Mouse (Mus musculus): ENCODE measurements at regions not wholly inside any gene's neighbourhood (a gene's known extent, or its start where the extent isn't known, plus 50 kb on each side); places are given as distances from the start of the nearest gene placed in this dataset.
"Not testable (repeated sequence)": the region's sequence is repeated elsewhere in the genome, so short reads cannot be mapped to it uniquely, and the experiment has no call there.

GRCm38 (mm10) chr4:93583670-93584303 is 248.5 kb upstream of the Tusc1 start:
- DNase-seq (ENCODE audit: extremely low spot score in 1 of 2, low spot score in 1 of 2), result no peak

- DNase-seq (ENCODE audit: extremely low spot score in 1 of 2, low spot score in 1 of 2), result no peak
Observed at GRCm38 (mm10) chr4:93579343-93579742, 244.0 kb upstream of the Tusc1 start.

- DNase-seq (ENCODE audit: extremely low spot score in 1 of 2, low spot score in 1 of 2), result no peak
Observed at GRCm38 (mm10) chr4:93567487-93568259, 232.4 kb upstream of the Tusc1 start.

GRCm38 (mm10) chr4:93555787-93556760 is 220.8 kb upstream of the Tusc1 start:
- DNase-seq (ENCODE audit: extremely low spot score in 1 of 2, low spot score in 1 of 2), result no peak

- DNase-seq (ENCODE audit: extremely low spot score in 1 of 2, low spot score in 1 of 2), result not testable (repeated sequence)
Observed at GRCm38 (mm10) chr4:93555181-93555580, 219.9 kb upstream of the Tusc1 start.

GRCm38 (mm10) chr4:93552489-93553160 is 217.3 kb upstream of the Tusc1 start:
- DNase-seq (ENCODE audit: extremely low spot score in 1 of 2, low spot score in 1 of 2), result peak in 1 of 2 experiments; percentile 2

GRCm38 (mm10) chr4:93551086-93551485 is 215.8 kb upstream of the Tusc1 start:
- DNase-seq (ENCODE audit: extremely low spot score in 1 of 2, low spot score in 1 of 2), result peak; percentile 18 to 59

GRCm38 (mm10) chr4:93540588-93540987 is 205.3 kb upstream of the Tusc1 start:
- no peak for DNase-seq (ENCODE audit: extremely low spot score in 1 of 2, low spot score in 1 of 2)

- no peak for DNase-seq (ENCODE audit: extremely low spot score in 1 of 2, low spot score in 1 of 2)
Observed at GRCm38 (mm10) chr4:93527382-93527781, 192.1 kb upstream of the Tusc1 start.

- DNase-seq (ENCODE audit: extremely low spot score in 1 of 2, low spot score in 1 of 2), result no peak
Observed at GRCm38 (mm10) chr4:93520454-93521100, 185.3 kb upstream of the Tusc1 start.

GRCm38 (mm10) chr4:93518925-93519324 is 183.6 kb upstream of the Tusc1 start:
- DNase-seq (ENCODE audit: extremely low spot score in 1 of 2, low spot score in 1 of 2), result no peak

- no peak for DNase-seq (ENCODE audit: extremely low spot score in 1 of 2, low spot score in 1 of 2)
Observed at GRCm38 (mm10) chr4:93510771-93511170, 175.5 kb upstream of the Tusc1 start.

- DNase-seq (ENCODE audit: extremely low spot score in 1 of 2, low spot score in 1 of 2), result peak in 1 of 2 experiments; percentile 9
Observed at GRCm38 (mm10) chr4:93496871-93497270, 161.6 kb upstream of the Tusc1 start.

GRCm38 (mm10) chr4:93494319-93494718 is 159.0 kb upstream of the Tusc1 start:
- DNase-seq (ENCODE audit: extremely low spot score in 1 of 2, low spot score in 1 of 2), result no peak

- no peak for DNase-seq (ENCODE audit: extremely low spot score in 1 of 2, low spot score in 1 of 2)
Observed at GRCm38 (mm10) chr4:93493905-93494304, 158.6 kb upstream of the Tusc1 start.

- no peak for DNase-seq (ENCODE audit: extremely low spot score in 1 of 2, low spot score in 1 of 2)
Observed at GRCm38 (mm10) chr4:93493326-93493725, 158.0 kb upstream of the Tusc1 start.

GRCm38 (mm10) chr4:93488570-93488969 is 153.3 kb upstream of the Tusc1 start:
- DNase-seq (ENCODE audit: extremely low spot score in 1 of 2, low spot score in 1 of 2), result no peak

GRCm38 (mm10) chr4:93486455-93486854 is 151.1 kb upstream of the Tusc1 start:
- no peak for DNase-seq (ENCODE audit: extremely low spot score in 1 of 2, low spot score in 1 of 2)

- no peak for DNase-seq (ENCODE audit: extremely low spot score in 1 of 2, low spot score in 1 of 2)
Observed at GRCm38 (mm10) chr4:93481247-93481646, 145.9 kb upstream of the Tusc1 start.

GRCm38 (mm10) chr4:93477189-93477767 is 142.0 kb upstream of the Tusc1 start:
- no peak for DNase-seq (ENCODE audit: extremely low spot score in 1 of 2, low spot score in 1 of 2)
